Mouse (Mus musculus) fibroblast of lung, adult 2 months (primary cell): ENCODE measurements around the gene Bglap.
"Not testable (repeated sequence)": the region's sequence is repeated elsewhere in the genome, so short reads cannot be mapped to it uniquely, and the experiment has no call there.

Source experiments
- DNase-seq: peaks from one replicate; pipeline ENCODE4 v3.0.0-alpha.2; 2011; ENCODE audit warnings: low read depth

Gene Bglap

DNA sequence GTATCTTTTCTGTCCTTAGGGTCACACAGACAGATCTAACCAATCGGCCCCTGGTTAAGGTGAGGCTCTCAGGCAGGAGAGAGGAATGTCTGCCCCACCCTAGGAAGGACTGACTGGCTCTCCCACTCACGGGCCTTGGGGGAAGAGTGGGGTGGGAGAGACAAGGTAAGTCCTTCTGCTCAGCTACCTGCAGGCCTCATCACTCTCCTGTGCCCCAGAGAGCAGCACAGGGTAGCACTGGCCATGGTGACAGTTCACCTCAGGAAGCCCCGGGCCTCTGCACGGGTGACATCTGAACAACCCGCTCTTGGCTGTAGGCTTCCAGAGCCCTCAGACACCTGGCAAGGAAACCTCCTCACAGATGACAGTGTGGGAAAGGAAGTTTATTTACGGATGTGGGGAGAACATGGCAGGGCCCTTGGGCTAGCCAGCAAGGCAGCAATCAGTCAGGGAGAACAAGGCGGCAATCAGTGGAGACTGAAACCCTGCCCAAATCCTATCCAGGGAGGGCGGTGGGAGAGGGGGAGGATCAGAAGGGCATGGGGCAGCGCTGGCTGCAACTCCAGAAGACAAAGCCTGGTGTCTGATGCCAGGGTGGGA lies 9.6 kb upstream of the Bglap start:
- no peak for DNase-seq

GRCm38 (mm10) chr3:88382383-88382782 lies 1.9 kb downstream of the Bglap start:
- DNase-seq = not testable (repeated sequence)

- not testable (repeated sequence) for DNase-seq
These were observed 2.6 kb downstream of the Bglap start for GRCm38 (mm10) chr3:88381389-88382315.

DNA sequence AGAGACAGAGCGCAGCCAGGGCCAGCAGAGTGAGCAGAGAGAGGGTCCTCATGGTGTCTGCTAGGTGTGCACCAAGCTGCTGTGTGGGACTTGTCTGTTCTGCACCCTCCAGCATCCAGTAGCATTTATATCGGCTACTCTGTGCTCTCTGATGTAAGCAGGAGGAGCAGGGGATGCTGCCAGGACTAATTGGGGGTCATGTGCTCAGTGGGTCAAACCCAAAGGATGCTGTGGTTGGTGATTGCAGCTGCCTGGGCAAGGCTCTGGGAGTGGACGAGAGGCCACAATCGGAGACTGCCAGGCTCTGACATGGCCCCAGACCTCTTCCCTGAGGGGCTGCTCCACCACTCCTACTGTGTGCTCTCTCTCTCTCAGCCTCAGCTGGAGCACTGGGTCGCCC lies 5.7 kb downstream of the Bglap start, which contains the start of gene Bglap2:
TSS of gene Bglap2 (minus strand) at position 101 of the 400 bp plus-strand sequence.
- not testable (repeated sequence) for DNase-seq

GRCm38 (mm10) chr3:88376644-88377043 lies 7.6 kb downstream of the Bglap start:
- DNase-seq = not testable (repeated sequence)

DNA sequence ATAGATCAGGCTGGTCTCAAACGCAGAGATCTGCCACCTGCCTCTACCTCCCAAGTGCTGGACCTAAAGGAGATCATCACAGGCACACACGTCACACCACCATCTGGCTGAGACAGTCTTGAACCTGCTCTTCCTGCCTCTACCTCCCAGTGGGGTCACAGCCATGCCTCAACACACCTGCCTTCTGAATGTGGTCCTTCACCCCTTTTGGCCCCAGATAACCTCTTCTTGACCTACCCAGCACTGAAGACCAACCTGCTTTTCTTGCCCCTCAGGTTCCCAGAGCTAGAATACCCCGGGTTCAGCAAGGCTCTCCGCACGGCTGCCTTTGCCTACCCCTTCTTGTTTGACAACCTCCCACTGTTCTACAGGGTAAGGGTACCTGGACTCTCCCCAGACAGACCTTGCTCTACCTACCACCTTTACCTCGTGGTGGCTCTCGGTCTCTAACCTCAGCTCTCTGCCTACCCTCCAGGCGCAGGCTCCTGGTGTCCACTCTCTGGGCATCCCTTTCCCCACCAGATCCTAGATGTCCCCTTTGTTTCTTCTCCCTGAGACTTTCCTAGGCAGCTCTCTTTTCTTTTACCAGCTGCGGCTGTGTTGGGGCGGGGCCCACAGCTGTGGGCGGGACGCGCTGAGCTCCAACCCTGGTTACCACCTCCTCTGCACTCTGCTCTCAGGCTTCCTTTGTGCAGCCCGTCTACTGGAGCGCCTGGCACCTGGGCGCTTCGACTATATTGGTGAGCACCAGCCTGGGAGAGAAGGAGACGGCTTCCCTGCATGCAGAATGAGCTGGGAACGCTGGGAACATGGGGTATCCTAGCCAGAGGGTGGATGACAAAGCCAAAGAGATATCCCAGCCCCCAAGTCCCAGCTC lies 8.3 kb downstream of the Bglap start:
- DNase-seq = not testable (repeated sequence)

DNA sequence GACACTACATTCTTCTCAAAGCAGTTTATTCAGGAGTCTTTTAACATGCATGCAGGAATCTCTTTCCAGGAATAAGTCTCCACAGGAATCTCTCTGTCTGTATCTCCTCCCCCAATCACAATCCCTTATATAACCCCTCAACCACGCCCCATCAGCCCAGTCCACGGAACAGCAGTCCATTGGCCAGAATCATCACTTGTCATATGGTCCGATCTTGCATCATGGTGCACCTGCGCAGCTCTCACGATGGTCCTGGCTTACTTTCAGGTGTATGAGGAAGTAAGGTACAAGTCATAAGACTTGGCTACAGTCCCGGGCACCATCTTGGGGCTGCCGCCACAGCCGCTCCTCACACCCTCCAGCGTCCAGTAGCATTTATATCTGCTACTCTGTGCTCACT lies 11.6 kb downstream of the Bglap start, which contains the start of gene Bglap3:
TSS of gene Bglap3 (minus strand) at position 101 of the 400 bp plus-strand sequence.
- DNase-seq = not testable (repeated sequence)

DNA sequence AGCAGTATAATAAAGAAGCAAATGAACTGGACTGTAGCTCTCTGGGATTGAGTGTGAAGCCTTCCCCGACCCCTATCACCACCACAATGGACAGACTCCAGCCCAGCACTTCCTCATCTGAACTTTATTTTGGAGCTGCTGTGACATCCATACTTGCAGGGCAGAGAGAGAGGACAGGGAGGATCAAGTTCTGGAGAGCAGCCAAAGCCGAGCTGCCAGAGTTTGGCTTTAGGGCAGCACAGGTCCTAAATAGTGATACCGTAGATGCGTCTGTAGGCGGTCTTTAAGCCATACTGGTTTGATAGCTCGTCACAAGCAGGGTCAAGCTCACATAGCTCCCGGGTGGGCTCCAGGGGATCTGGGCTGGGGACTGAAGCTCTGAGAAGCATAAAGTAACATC lies 15.8 kb downstream of the Bglap start:
- not testable (repeated sequence) for DNase-seq

GRCm38 (mm10) chr3:88367517-88367916 lies 16.7 kb downstream of the Bglap start:
- DNase-seq = not testable (repeated sequence)

DNA sequence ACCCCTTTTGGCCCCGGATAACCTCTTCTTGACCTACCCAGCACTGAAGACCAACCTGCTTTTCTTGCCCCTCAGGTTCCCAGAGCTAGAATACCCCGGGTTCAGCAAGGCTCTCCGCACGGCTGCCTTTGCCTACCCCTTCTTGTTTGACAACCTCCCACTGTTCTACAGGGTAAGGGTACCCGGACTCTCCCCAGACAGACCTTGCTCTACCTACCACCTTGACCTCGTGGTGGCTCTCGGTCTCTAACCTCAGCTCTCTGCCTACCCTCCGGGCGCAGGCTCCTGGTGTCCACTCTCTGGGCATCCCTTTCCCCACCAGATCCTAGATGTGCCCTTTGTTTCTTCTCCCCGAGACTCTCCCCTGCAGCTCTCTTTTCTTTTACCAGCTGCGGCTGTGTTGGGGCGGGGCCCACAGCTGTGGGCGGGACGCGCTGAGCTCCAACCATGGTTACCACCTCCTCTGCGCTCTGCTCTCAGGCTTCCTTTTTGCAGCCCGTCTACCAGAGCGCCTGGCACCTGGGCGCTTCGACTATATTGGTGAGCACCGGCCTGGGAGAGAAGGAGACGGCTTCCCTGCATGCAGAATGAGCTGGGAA lies 17.3 kb downstream of the Bglap start:
- not testable (repeated sequence) for DNase-seq

DNA sequence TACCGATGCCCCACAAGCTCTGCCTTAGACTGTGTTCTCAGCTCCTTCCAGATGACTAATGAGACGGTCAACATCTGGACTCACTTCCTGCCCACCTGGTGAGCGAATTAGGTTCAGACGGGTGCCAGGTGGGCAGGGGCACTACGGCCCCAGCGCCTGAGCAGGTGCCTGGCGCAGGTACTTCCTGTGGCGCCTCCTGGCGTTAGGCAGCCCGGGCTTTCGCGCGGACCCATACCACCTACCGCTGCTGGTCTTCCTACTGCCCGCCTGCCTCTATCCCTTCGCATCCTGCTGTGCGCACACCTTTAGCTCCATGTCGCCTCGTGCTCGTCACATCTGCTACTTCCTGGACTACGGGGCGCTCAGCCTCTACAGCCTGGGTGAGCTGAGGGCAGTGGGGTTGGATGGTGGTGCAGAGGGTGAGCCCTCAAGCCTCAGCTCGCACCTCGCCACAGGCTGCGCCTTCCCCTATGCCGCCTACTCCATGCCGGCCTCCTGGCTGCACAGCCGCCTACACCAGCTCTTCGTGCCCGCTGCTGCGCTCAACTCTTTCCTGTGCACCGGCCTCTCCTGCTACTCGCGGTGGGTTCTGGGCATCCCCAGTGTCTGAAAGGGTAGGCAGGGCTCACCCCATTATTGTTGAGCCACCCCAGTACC lies 18.4 kb downstream of the Bglap start:
- no peak for DNase-seq

DNA sequence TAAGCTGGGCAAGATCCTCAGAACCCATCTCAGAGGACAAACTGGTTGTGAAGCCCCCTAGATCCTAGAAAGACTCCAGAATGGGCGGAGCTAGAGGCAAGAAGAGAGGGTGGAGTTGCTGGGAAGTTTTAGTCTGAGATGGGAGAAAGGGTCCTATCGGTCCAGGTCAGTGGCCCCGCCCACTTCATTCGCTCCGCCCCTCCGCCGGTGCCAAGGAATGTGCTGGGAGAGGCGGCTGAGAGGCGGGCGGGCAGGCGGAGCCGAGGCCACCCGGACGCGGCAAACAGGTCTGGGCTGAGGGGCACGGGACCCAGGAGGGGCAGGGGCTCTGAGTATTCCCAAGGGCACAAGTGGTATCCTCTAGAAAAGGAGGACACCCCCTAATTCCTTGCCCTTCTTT lies 19.9 kb downstream of the Bglap start, which contains the start of gene Paqr6:
TSS of gene Paqr6 (plus strand) at position 248 of the 400 bp plus-strand sequence.
- DNase-seq = no peak

- DNase-seq = peak; percentile 77
These were observed 20.6 kb downstream of the Bglap start for GRCm38 (mm10) chr3:88363700-88364099.

- no peak for DNase-seq
These were observed 22.5 kb downstream of the Bglap start for GRCm38 (mm10) chr3:88361612-88362313.

- no peak for DNase-seq
These were observed 23.2 kb downstream of the Bglap start for GRCm38 (mm10) chr3:88361096-88361495.

GRCm38 (mm10) chr3:88359989-88360388 lies 24.3 kb downstream of the Bglap start:
- DNase-seq = no peak

DNA sequence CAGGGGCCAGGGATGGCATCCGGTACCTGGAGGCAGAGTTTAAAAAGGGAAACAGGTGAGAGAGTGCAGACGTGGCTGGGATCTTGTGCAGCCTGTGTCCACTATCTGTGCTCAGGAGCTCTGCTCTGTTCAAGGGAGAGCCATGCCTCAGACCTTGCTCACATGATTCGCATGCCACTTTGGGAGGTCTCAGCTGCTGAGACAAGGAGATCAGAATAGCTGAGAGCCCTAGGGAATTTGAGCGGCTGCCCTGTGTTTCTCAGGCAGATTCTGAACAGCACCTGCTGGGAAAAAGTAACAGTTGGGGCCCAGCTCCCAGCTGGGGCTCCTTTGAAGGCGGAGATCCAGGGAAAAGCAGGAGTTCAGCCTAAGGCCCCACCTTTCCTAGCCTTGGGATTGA lies 24.7 kb downstream of the Bglap start:
- no peak for DNase-seq

DNA sequence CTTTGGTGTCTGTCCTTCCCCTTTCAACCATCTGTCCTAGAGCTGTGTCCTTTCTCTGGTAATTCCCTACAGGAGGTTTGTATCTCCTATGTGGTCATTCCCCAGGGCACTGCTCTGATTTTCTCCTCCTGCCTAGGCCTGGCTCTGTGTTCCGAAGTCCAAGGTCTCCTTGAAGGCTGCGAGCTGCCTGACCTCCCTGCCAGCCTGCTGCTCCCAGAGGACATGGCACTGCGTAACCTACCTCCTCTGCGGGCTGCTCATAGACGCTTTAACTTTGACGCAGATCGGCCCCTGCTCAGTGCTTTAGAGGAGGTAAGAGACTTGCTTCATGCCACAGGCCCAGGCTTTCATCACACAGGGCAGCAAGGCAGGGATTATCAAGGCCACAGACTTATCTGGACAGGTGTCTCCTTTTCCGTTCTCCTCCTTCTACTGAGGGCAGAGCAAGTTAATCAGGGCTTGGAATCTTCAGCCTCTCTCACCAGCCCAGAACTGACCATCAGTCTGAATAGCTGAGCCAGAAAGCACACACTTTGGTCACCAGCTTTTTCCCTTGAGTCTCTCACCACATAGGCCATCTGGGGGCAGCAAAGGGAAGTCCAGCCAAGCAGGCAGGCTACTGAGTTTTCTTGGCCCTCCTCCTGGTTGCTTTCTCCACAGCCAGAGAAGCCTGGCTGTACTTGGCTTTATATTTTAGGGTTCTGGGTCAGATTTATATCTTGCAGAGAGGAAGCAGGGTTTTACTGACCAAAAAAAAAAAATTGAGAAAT lies 29.7 kb downstream of the Bglap start:
- no peak for DNase-seq

- DNase-seq = no peak
These were observed 31.4 kb downstream of the Bglap start for GRCm38 (mm10) chr3:88352907-88353306.

GRCm38 (mm10) chr3:88350732-88351131 lies 33.5 kb downstream of the Bglap start:
- DNase-seq = no peak
